Mouse (Mus musculus): ENCODE data around the gene Serp2.

GRCm38 (mm10) chr14:76531027-76531660 is 25.5 kb downstream of the Serp2 start:
- TF ChIP-seq CTCF (IDR thresholded peaks at IDR 0.05; ENCODE audit: low read depth, low read length) (no peak), POLR2A (IDR thresholded peaks at IDR 0.05; ENCODE audit: insufficient read depth, low read length) (no peak), EP300 (IDR thresholded peaks at IDR 0.05; ENCODE audit: insufficient read depth, low read depth, low read length) (no peak)
